Mouse (Mus musculus) forebrain, embryonic 10.5 days (tissue): ENCODE results near the gene Gpr89. TPM values are rescaled to one million over a fixed set of nuclear protein-coding genes. Genes with fewer than 3 reads are reported as not detected.

ENCODE experiments used
- DNase-seq: peaks from one replicate; pipeline ENCODE4 v3.0.0-alpha.2; 2017; ENCODE audit warnings: low spot score; ENCODE audit errors: extremely low spot score
- H3K27ac ChIP-seq: fragments of 300-500 bp; sonication (generic); 2 replicates; pipeline ENCODE4 v1.5.1; 2016; ENCODE audit warnings: mild to moderate bottlenecking
- H3K27me3 ChIP-seq: fragments of 300-500 bp; sonication (generic); 2 replicates; pipeline ENCODE4 v1.6.1; 2016; ENCODE audit warnings: mild to moderate bottlenecking; ENCODE audit not compliant: poor library complexity, severe bottlenecking
- H3K36me3 ChIP-seq: fragments of 300-500 bp; sonication (generic); replicated peaks from 2 replicates; pipeline ENCODE4 v1.6.1; 2016; ENCODE audit warnings: mild to moderate bottlenecking, moderate library complexity
- H3K4me1 ChIP-seq: fragments of 300-500 bp; sonication (generic); 2 replicates; pipeline ENCODE4 v1.6.1; 2016
- H3K4me3 ChIP-seq: fragments of 300-500 bp; sonication (generic); 2 replicates; pipeline ENCODE4 v1.5.1; 2016; ENCODE audit warnings: mild to moderate bottlenecking, moderate library complexity
- H3K9me3 ChIP-seq: fragments of 300-500 bp; sonication (generic); 2 replicates; pipeline ENCODE4 v1.6.1; 2016; ENCODE audit warnings: mild to moderate bottlenecking, moderate library complexity
- WGBS: fragments of 180-500 bp; shearing (Covaris S2); methylation state at CpG from one replicate; pipeline ENCODE4 v1.1.7; 2016; 5-methylcytosine and 5-hydroxymethylcytosine counted together
- polyA plus RNA-seq: library from polyadenylated mRNA; unstranded; fragments of >200 nt; fragmentation: Nextera tagmentation; extraction: Ambion mirVana; gene quantifications from 2 replicates; pipeline ENCODE4 v1.2.1, GENCODE M21; 2016

The Gpr89 gene
- polyA plus RNA-seq, 1 experiment from 2014 or later: 36.0 TPM

- DNase-seq: no peak
- H3K27ac ChIP-seq: no peak overlapping the region
- H3K4me1 ChIP-seq: peaks cover 17% of the 10 kb centered on the region
- no peaks in the 10 kb centered on the region for H3K36me3 ChIP-seq
- H3K9me3 ChIP-seq: no peaks in the 10 kb centered on the region
- H3K4me3 ChIP-seq: no peak overlapping the region
- no peaks in the 10 kb centered on the region for H3K27me3 ChIP-seq
- 49% methylated on average over 5 of the region's 5 CpGs for WGBS
These were observed 72.2 kb downstream of the Gpr89 start for GRCm38 (mm10) chr3:96832930-96833329.

DNA sequence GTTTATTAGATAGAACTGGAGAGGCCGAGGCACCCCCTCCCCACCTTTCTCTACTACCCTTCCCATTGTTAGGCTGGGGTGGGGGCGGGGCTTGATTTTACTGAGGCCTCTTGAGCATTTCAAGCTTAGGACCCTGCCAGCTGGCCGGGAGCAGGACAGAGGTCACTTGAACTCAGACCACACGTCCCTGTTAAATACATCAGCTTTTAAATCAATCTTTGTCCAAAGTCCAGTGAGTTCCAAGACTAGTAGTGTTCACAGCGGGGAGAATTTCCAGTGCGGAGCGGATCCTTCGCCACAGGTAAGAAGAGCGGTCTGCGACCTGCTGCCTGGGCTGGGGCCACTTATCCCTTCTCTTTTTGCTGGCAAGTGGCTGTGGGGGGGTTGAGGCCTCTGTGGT is 75.3 kb downstream of the Gpr89 start:
- WGBS: 82% methylated on average over 10 of the region's 10 CpGs
- Histone ChIP-seq H3K27ac (no peak overlapping the region), H3K36me3 (no peaks in the 10 kb centered on the region), H3K27me3 (no peaks in the 10 kb centered on the region), H3K4me3 (no peak overlapping the region), H3K9me3 (no peaks in the 10 kb centered on the region), H3K4me1 (peaks cover 24% of the 10 kb centered on the region)
- DNase-seq: no peak

DNA sequence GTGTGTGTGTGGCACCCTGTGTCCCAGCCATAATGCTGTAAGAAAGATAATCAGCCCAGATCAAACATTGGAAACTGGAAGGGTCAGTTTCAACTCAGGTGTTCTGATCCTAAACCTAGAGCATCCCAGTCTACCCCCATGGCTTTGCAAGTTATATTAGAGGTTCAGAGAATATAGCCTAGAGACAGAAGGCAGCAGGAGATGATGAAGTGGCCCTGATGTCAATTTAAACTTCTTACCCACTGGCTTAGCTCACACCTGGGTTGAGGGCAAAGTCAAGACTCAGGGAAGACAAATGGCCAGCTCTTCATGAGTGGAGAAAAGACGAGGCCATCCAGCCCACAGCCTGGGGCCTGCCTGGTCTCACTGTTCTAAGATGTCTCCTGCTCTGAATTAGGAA is 76.2 kb downstream of the Gpr89 start, which contains the start of the genes Pdzk1 and Cd160:
TSS of gene Pdzk1 (plus strand) at position 301 of the 400 bp plus-strand sequence.
TSS of gene Cd160 (minus strand) at position 368 of the 400 bp plus-strand sequence.
- Histone ChIP-seq H3K4me1 (peaks cover 24% of the 10 kb centered on the region), H3K27ac (no peak within 1 kb of the TSS), H3K4me3 (no peak within 1 kb of the TSS), H3K36me3 (no peaks in the 10 kb centered on the region), H3K27me3 (no peaks in the 10 kb centered on the region), H3K9me3 (no peaks in the 10 kb centered on the region)
- DNase-seq: no peak
- 81% methylated on average over 1 of the region's 1 CpGs for WGBS

DNA sequence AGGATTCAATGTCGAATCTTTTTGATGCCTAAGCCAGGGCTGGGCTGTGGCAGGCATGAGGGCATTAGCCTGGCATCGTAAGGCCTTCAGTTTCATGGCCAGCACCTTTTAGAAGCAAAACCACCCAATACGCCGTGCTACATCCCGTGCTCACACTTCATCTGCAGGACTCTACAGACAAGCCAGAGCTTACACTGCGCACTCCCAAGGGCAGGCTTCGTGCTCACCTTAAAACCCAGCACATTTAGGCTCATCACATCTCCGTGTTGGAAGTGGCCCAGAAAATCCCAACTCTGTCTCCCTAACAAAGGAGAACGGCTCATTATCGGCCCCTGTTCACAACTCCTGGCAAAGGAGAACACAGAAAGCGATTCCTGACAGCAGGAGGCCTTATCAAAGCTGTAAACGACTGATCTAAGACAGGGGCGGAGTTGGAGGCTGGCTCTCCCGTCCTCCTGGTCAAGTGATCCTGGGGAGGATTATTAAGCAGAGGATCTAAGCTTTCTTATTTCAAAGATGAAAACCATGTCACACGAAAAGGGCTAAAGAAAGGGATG is 76.8 kb downstream of the Gpr89 start:
- no peak overlapping the region for H3K27ac ChIP-seq
- DNase-seq: no peak
- H3K9me3 ChIP-seq: no peaks in the 10 kb centered on the region
- WGBS: 38% methylated on average over 15 of the region's 15 CpGs
- H3K27me3 ChIP-seq: no peaks in the 10 kb centered on the region
- no peak overlapping the region for H3K4me3 ChIP-seq
- no peaks in the 10 kb centered on the region for H3K36me3 ChIP-seq
- peaks cover 24% of the 10 kb centered on the region for H3K4me1 ChIP-seq

- no peaks in the 10 kb centered on the region for H3K36me3 ChIP-seq
- 44% methylated on average over 11 of the region's 11 CpGs for WGBS
These were observed 79.9 kb downstream of the Gpr89 start for GRCm38 (mm10) chr3:96825261-96825660.

GRCm38 (mm10) chr3:96824614-96825013 is 80.5 kb downstream of the Gpr89 start:
- 90% methylated on average over 12 of the region's 12 CpGs for WGBS
- no peak overlapping the region for H3K27ac ChIP-seq
- DNase-seq: no peak
- H3K4me3 ChIP-seq: no peak overlapping the region
- H3K27me3 ChIP-seq: no peaks in the 10 kb centered on the region
- H3K36me3 ChIP-seq: no peaks in the 10 kb centered on the region
- H3K9me3 ChIP-seq: no peaks in the 10 kb centered on the region
- peaks cover 21% of the 10 kb centered on the region for H3K4me1 ChIP-seq

More at GRCm38 (mm10) chr3:96825261-96825660, 79.9 kb downstream of the Gpr89 start:
- no peak overlapping the region for H3K27ac ChIP-seq
- H3K4me1 ChIP-seq: peaks cover 22% of the 10 kb centered on the region
- H3K9me3 ChIP-seq: no peaks in the 10 kb centered on the region
- H3K27me3 ChIP-seq: no peaks in the 10 kb centered on the region
- DNase-seq: no peak
- no peak overlapping the region for H3K4me3 ChIP-seq

- DNase-seq: no peak
- no peaks in the 10 kb centered on the region for H3K9me3 ChIP-seq
These were observed 81.4 kb downstream of the Gpr89 start for GRCm38 (mm10) chr3:96823701-96824100.

DNA sequence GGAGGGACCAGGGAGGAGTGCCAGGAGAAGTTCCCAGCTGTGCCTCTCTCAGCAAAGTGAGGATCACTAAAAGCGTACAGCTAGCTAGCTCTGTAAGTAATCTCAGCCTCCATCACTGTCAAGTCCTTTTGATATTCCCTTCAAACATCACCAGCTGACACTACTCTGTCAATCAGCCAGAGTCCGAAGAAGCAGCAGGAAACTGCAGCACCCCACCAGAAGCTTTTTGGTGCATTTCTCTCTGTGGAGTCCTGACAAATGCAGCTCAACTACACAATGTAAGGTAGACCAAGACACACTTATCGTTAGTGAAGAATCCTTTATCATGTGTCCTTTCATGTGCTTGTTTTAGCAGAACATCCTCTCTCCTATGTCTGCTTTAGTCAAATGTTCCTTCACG is 83.6 kb downstream of the Gpr89 start:
- no peak overlapping the region for H3K4me3 ChIP-seq
- H3K36me3 ChIP-seq: no peaks in the 10 kb centered on the region
- no peak overlapping the region for H3K27ac ChIP-seq
- WGBS: 89% methylated on average over 4 of the region's 4 CpGs
- H3K4me1 ChIP-seq: peaks cover 7% of the 10 kb centered on the region; the same call in 1 of the 2 replicates
- H3K9me3 ChIP-seq: peaks cover 4% of the 10 kb centered on the region; the same call in 1 of the 2 replicates
- no peaks in the 10 kb centered on the region for H3K27me3 ChIP-seq
- no peak for DNase-seq

More at GRCm38 (mm10) chr3:96823701-96824100, 81.4 kb downstream of the Gpr89 start:
- 78% methylated on average over 3 of the region's 3 CpGs for WGBS
- Histone ChIP-seq H3K4me3 (no peak overlapping the region), H3K4me1 (peaks cover 15% of the 10 kb centered on the region), H3K27me3 (no peaks in the 10 kb centered on the region), H3K27ac (no peak overlapping the region), H3K36me3 (no peaks in the 10 kb centered on the region)

GRCm38 (mm10) chr3:96820116-96820915 is 84.8 kb downstream of the Gpr89 start:
- H3K4me3 ChIP-seq: no peak overlapping the region
- 77% methylated on average over 6 of the region's 6 CpGs for WGBS
- H3K4me1 ChIP-seq: peaks cover 5% of the 10 kb centered on the region; the same call in 1 of the 2 replicates
- peaks cover 4% of the 10 kb centered on the region; the same call in 1 of the 2 replicates for H3K9me3 ChIP-seq
- no peaks in the 10 kb centered on the region for H3K27me3 ChIP-seq
- no peaks in the 10 kb centered on the region for H3K36me3 ChIP-seq
- no peak for DNase-seq
- H3K27ac ChIP-seq: no peak overlapping the region

Other genes with a start within 250 kb of the Gpr89 start
- 0.06 and 0.09 TPM in 2 replicates for gene Ankrd35, start 235.2 kb downstream of the Gpr89 start, polyA plus RNA-seq
- 45.2 and 49.6 TPM in 2 replicates for gene Pias3, start 209.0 kb downstream of the Gpr89 start, polyA plus RNA-seq
- 13.7 and 14.1 TPM in 2 replicates for gene Nudt17, start 196.8 kb downstream of the Gpr89 start, polyA plus RNA-seq
- gene Polr3c, start 177.7 kb downstream of the Gpr89 start, polyA plus RNA-seq: 52.0 and 52.7 TPM in 2 replicates
- 70.5 and 75.4 TPM in 2 replicates for gene Rnf115, start 177.7 kb downstream of the Gpr89 start, polyA plus RNA-seq
- not detected in 2 replicates for gene Pdzk1, start 76.1 kb downstream of the Gpr89 start, polyA plus RNA-seq
- gene Cd160, start 76.0 kb downstream of the Gpr89 start, polyA plus RNA-seq: 0.05 and 0.18 TPM in 2 replicates
- gene Gja5, start 653 bp downstream of the Gpr89 start, polyA plus RNA-seq: 4.5 and 5.7 TPM in 2 replicates
- gene Gja8, start 20.7 kb upstream of the Gpr89 start, polyA plus RNA-seq: 0.02 TPM in 1 of 2 replicates, not detected in the other